Mouse (Mus musculus): ENCODE measurements at regions not wholly inside any gene's neighbourhood (a gene's known extent, or its start where the extent isn't known, plus 50 kb on each side); places are given as distances from the start of the nearest gene placed in this dataset.

DNA sequence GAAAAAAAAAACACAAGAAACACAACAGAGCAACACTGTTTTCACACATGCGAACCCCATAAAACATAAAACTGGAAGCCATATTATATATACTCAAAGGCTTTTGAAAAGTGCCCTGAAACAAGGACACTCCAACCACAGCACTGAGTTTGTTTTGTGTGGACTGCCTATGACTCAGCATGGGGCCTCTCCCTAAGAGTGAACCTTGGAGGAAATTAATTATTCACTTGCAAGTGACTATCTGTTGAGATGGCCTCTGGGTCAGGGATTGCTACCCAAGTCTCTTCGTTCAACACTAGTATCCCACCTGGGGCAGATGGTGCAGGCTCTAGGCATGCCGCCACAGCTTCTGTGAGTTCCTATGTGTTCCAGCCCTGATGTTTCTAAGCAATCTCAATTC, 461.3 kb upstream of the Nr3c2 start:
- TF ChIP-seq EP300 (IDR thresholded peaks at IDR 0.05) (no peak), CTCF (IDR thresholded peaks at IDR 0.05) (no peak)
